Mouse (Mus musculus): ENCODE measurements at regions not wholly inside any gene's neighbourhood (a gene's known extent, or its start where the extent isn't known, plus 50 kb on each side); places are given as distances from the start of the nearest gene placed in this dataset.

GRCm38 (mm10) chr6:39283761-39284415 lies 77.3 kb upstream of the Kdm7a start:
- TF ChIP-seq CTCF (IDR thresholded peaks at IDR 0.05; ENCODE audit: low read depth) (no peak), EP300 (IDR thresholded peaks at IDR 0.05; ENCODE audit: low read depth) (no peak)

Data from liver, embryonic 14.5 days (tissue).